Mouse (Mus musculus) adipocyte (in vitro differentiated cells): ENCODE measurements at regions not wholly inside any gene's neighbourhood (a gene's known extent, or its start where the extent isn't known, plus 50 kb on each side); places are given as distances from the start of the nearest gene placed in this dataset.
A peak's percentile ranks its signal among the peaks of the same experiment; 100 is the strongest.

Source experiments
- DNase-seq: peaks from one replicate; pipeline ENCODE4 v3.0.0-alpha.2; 2016; ENCODE audit warnings: low spot score

DNA sequence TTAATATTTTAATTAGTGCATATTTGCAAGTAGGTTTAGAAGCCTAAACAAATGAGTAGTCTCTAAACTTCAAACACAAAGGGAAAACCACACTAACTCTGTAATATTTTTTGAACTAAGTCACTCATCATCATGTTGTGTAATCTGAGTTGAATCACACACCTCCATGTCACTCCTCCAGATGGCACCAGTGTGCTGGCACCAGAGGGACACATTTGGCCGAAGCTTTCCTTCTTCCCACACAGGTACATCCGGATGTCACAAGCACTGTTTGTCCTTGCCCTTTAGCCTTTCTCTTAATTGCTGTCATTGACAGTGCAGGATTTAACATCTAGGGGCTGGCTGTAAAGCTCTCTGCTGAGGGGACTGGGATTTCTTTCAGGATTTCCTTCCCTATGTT lies 256.7 kb upstream of the Ccdc54 start:
- DNase-seq, result no peak

DNA sequence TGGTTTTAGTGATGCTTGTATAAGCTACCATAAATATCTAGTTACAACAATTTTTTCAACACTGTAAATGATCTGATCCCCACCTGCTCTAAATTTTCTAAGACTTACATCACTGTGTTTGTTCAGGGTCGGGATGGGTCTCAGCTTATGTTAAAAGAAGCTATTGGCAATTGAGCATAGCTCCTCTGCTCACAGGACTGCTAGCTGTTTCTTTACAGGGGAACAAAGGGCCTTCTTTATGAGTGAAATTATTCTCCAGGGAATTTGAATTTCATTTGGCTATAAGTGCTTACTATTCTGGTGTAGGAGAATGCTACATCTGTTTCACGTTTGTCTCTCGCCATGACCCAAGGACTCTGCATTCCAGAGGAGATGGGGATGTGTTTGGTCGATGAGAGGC lies 255.6 kb upstream of the Ccdc54 start:
- no peak for DNase-seq

GRCm38 (mm10) chr16:50841677-50842580 lies 251.0 kb upstream of the Ccdc54 start:
- DNase-seq, result peak; percentile 78

- no peak for DNase-seq
Measured at GRCm38 (mm10) chr16:50841205-50841604, 250.3 kb upstream of the Ccdc54 start.

DNA sequence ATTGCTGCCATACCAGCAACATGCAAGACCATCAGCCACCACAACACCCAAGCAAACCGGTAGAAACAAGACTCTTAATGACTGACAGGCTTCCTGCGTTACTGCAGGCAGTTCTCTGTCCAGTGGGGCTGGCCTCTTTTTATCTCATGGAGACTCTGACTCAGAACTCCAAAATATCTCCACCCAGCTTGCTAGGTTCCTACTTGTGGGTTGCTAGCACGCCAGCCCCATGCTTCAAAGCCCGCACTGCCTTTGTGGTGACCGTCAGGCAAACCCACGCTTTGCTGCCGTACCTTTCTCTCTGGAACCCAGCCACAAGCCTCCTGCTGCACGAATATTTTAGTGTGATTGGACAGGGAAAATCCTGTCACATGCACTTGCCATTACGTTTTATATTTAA lies 248.7 kb upstream of the Ccdc54 start:
- no peak for DNase-seq

DNA sequence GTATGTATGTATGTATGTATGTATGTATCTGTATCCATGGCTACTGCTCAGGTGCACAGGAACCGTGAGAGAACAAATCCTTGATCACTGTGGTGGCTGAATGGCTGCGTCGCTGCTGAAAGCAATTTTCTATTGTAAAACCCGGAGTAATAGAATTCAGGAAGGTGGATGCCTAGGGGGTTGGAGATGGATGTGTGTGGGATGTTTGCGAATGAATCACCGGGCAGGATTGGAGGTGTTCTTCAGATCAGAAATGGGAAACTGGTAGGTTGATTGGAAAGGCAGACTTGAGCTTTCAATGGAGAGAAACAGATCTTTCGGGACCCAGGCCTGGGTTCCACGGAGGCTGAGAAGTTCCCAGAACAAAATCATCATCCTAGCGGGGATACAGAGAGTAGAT lies 246.5 kb upstream of the Ccdc54 start:
- no peak for DNase-seq

DNA sequence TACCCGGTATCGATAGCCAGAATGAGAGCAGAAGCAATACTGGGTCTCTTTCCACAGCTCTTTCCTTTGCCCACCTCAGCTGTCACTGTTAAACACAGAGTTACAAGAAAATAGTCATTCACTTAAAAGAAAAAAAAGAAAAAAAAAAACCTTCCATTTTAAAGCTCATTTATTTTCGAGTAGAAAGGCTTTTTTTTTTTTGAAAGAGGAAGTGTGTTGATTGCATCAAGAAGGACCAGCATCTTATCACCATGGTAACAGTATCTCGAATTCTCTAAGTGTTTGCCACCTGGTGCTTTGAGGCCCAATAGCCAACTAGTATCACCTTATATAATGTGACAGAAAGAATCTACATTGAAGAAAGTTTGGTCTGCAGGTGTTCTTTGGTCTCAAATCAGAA lies 245.5 kb upstream of the Ccdc54 start:
- DNase-seq, result no peak

- DNase-seq, result no peak
Measured at GRCm38 (mm10) chr16:50833357-50833756, 242.4 kb upstream of the Ccdc54 start.

DNA sequence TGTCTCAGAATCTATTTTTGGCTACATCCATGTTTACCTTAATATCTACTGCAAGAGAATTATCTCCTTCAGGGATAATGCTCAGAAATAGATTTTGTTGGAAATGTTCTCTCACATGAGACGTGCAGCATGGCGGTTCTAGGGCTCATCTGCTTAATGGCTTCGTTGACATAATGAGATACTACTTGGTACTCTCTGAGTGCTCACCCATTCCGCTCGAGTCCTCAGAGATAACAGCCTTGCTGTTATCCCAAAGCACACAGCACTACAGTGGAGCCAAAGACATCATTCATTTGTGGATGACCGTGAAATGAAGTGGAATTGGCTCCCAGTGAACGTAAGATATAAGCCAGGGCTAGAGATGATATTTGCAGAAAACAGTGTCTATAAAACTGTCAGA lies 231.4 kb upstream of the Ccdc54 start:
- no peak for DNase-seq

DNA sequence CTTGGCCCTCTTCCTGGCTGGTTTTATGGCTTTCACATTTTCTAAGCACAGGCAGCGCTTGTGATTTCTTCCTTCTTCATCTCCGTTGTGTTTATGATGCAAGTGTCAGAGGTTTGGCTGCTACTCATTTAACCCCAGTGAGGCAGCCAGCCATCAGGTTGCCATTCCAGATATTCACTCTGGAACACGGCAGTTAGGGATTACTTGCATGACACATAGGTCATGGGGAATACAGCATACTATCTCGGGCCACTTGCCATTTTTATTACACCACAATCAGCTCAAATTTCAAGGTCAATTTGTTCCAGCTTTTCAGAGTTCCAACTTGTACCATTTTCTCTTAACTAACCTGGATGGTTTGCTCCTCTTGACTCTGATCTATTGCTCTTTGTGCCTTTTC lies 223.7 kb upstream of the Ccdc54 start:
- peak; percentile 34 for DNase-seq

GRCm38 (mm10) chr16:50799145-50799794 lies 208.3 kb upstream of the Ccdc54 start:
- peak; percentile 72 for DNase-seq

- no peak for DNase-seq
Measured at GRCm38 (mm10) chr16:50798095-50798494, 207.1 kb upstream of the Ccdc54 start.

DNA sequence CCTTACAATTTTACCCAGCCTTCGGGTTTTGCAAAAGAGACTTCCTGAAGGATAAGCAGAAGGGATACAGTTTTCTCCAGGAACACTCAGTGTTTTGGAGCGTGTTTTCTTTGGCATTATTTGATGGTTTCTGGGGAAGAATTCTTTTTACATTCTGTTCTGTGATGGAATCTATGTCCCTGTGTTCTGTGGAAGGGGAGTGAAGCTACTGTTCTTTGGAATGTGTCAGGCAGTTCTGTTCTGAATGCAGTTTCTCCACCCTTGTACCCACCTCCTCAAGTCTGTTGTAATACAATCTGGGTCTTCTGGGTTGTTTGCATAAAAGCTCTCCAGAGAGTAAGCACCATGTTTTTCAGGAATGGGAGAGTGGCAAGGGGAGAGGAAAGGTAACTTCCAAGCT lies 202.0 kb upstream of the Ccdc54 start:
- DNase-seq, result no peak

- no peak for DNase-seq
Measured at GRCm38 (mm10) chr16:50792506-50792905, 201.6 kb upstream of the Ccdc54 start.

GRCm38 (mm10) chr16:50788702-50789101 lies 197.7 kb upstream of the Ccdc54 start:
- no peak for DNase-seq

DNA sequence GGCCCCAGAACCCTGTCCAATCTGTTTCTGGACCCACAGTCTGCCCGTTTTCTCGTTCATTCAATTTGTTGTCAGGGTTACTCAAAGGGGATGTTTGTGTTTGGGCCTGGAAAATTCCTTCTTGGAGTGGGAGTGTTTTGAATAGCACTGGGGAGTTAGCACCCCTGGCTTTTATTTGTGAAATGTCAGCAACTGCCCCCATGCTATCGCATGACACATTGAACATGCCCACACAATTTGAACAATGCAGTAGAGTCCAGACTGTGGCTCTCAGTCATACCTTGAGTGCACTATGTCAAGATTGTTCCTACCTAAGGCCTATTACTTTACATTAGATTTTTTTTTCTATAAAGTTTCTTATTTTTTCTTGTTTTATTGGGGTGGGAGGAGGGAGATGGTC lies 195.2 kb upstream of the Ccdc54 start:
- no peak for DNase-seq

DNA sequence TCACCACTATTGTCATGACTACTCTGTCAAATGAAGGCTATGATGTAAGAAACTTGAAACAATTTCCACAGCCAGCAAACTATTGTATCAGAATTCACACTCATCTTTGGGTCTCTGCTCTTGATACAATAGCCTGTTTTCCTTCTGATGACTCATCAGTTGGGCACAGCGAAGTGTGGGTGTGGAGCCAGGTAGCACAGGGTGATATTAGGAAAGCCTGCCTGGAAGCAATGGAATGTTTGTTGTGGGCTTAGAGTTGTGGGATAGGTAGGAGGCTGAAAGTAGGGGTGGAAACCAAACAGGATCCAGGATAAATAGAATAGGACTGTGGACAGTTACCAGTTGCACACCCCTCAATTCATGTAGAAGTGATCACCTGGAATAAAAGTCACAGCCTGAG lies 194.4 kb upstream of the Ccdc54 start:
- DNase-seq, result no peak

- DNase-seq, result no peak
Measured at GRCm38 (mm10) chr16:50784651-50785228, 193.8 kb upstream of the Ccdc54 start.

- no peak for DNase-seq
Measured at GRCm38 (mm10) chr16:50783784-50784650, 193.1 kb upstream of the Ccdc54 start.

DNA sequence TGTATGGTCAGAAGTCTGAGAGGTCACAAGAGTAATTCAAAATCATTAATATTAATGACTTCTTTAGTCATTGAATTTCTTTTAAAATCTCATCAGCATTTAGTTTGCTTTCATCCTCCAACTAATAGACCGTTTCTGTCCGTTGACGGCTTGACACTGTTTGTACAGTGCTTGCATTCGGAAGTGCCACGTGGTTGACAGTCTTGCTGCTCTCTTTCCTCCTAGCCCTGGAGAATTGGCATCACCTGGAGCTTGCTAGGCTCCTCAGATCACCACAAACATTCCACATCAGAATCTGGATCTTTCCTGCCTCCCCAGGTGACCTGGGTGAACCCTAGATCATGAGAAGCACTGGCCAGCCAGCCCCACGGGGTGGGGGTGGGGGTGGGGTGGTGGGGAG lies 192.3 kb upstream of the Ccdc54 start:
- DNase-seq, result no peak

- DNase-seq, result no peak
Measured at GRCm38 (mm10) chr16:50779030-50779784, 188.3 kb upstream of the Ccdc54 start.
